Mouse (Mus musculus): ENCODE measurements at regions not wholly inside any gene's neighbourhood (a gene's known extent, or its start where the extent isn't known, plus 50 kb on each side); places are given as distances from the start of the nearest gene placed in this dataset.

GRCm38 (mm10) chr2:8818127-8818526 is 1062.9 kb upstream of the 4930412O13Rik start:
- 35% methylated on average over 5 of the region's 5 CpGs for WGBS (ENCODE audit: insufficient replicate concordance)
- no peaks in the 10 kb centered on the region for H3K36me3 ChIP-seq (ENCODE audit: control insufficient read depth, insufficient read depth)

GRCm38 (mm10) chr2:8825406-8825805 is 1055.6 kb upstream of the 4930412O13Rik start:
- 60% methylated on average over 2 of the region's 2 CpGs for WGBS (ENCODE audit: insufficient replicate concordance)
- Histone ChIP-seq H3K9ac (ENCODE audit: low read depth, low read length) (no peak overlapping the region), H3K36me3 (ENCODE audit: control insufficient read depth, insufficient read depth) (no peaks in the 10 kb centered on the region), H3K9me3 (replicated peaks; ENCODE audit: control insufficient read depth, low read length) (no peaks in the 10 kb centered on the region), H3K4me2 (ENCODE audit: low read depth, low read length) (no peak overlapping the region), H3K4me1 (ENCODE audit: control insufficient read depth, low read depth, low read length) (no peaks in the 10 kb centered on the region), H3K4me3 (ENCODE audit: low read depth, low read length) (no peak overlapping the region), H3K27ac (ENCODE audit: low read length) (no peak overlapping the region), H3K27me3 (ENCODE audit: control insufficient read depth, insufficient read depth, low read depth, low read length) (no peaks in the 10 kb centered on the region)
- ATAC-seq (ENCODE audit: low read depth), result no peak

More at GRCm38 (mm10) chr2:8818127-8818526, 1062.9 kb upstream of the 4930412O13Rik start:
- Histone ChIP-seq H3K9ac (ENCODE audit: low read depth, low read length) (no peak overlapping the region), H3K9me3 (replicated peaks; ENCODE audit: control insufficient read depth, low read length) (no peaks in the 10 kb centered on the region), H3K27ac (ENCODE audit: low read length) (no peak overlapping the region), H3K4me2 (ENCODE audit: low read depth, low read length) (no peak overlapping the region), H3K4me1 (ENCODE audit: control insufficient read depth, low read depth, low read length) (no peaks in the 10 kb centered on the region), H3K27me3 (ENCODE audit: control insufficient read depth, insufficient read depth, low read depth, low read length) (no peaks in the 10 kb centered on the region), H3K4me3 (ENCODE audit: low read depth, low read length) (no peak overlapping the region)
- ATAC-seq (ENCODE audit: low read depth), result no peak
